Mouse (Mus musculus) liver, adult (tissue): ENCODE data around the gene Eml2.

Experiments used
- GATA4 ChIP-seq: IDR thresholded peaks from 2 replicates; pipeline ENCODE4 v1.6.1; 2014; ENCODE audit warnings: mild to moderate bottlenecking, low read length; ENCODE audit not compliant: insufficient replicate concordance

Gene Eml2

GRCm38 (mm10) chr7:19178443-19179092 lies 2.3 kb downstream of the Eml2 start:
- TF ChIP-seq GATA4: no peak

GRCm38 (mm10) chr7:19179173-19179572 lies 3.0 kb downstream of the Eml2 start:
- TF ChIP-seq GATA4: no peak

- TF ChIP-seq GATA4: no peak
Observed at GRCm38 (mm10) chr7:19179936-19180335, 3.7 kb downstream of the Eml2 start.

- TF ChIP-seq GATA4: no peak
Observed at GRCm38 (mm10) chr7:19180862-19181429, 4.7 kb downstream of the Eml2 start.

- no peak for TF ChIP-seq GATA4
Observed at GRCm38 (mm10) chr7:19184250-19184649, 8.0 kb downstream of the Eml2 start.

- no peak for TF ChIP-seq GATA4
Observed at GRCm38 (mm10) chr7:19184758-19185157, 8.5 kb downstream of the Eml2 start.

GRCm38 (mm10) chr7:19194676-19195075 lies 18.5 kb downstream of the Eml2 start:
- TF ChIP-seq GATA4: no peak

GRCm38 (mm10) chr7:19196676-19197075 lies 20.5 kb downstream of the Eml2 start:
- no peak for TF ChIP-seq GATA4

- no peak for TF ChIP-seq GATA4
Observed at GRCm38 (mm10) chr7:19197985-19198384, 21.8 kb downstream of the Eml2 start.

- TF ChIP-seq GATA4: no peak
Observed at GRCm38 (mm10) chr7:19201660-19202059, 25.4 kb downstream of the Eml2 start.

GRCm38 (mm10) chr7:19202065-19202850 lies 26.0 kb downstream of the Eml2 start:
- TF ChIP-seq GATA4: no peak

GRCm38 (mm10) chr7:19208201-19208910 lies 32.1 kb downstream of the Eml2 start:
- no peak for TF ChIP-seq GATA4

- no peak for TF ChIP-seq GATA4
Observed at GRCm38 (mm10) chr7:19208944-19209472, 32.8 kb downstream of the Eml2 start.

GRCm38 (mm10) chr7:19209494-19209893 lies 33.3 kb downstream of the Eml2 start:
- no peak for TF ChIP-seq GATA4

- TF ChIP-seq GATA4: no peak
Observed at GRCm38 (mm10) chr7:19210010-19210409, 33.8 kb downstream of the Eml2 start.

GRCm38 (mm10) chr7:19211041-19211675 lies 34.9 kb downstream of the Eml2 start:
- TF ChIP-seq GATA4: no peak
